Mouse (Mus musculus) bone marrow macrophage, adult 2 months (primary cell): ENCODE data around the gene Immp1l. TPM values are rescaled to one million over a fixed set of nuclear protein-coding genes. Genes with fewer than 3 reads are reported as not detected.

Source experiments
- H3K27ac ChIP-seq: 2 replicates; pipeline ENCODE4 v1.5.1; 2012; ENCODE audit warnings: low read depth, low read length; ENCODE audit not compliant: insufficient read depth
- H3K4me1 ChIP-seq: 2 replicates; pipeline ENCODE4 v1.6.1; 2012; ENCODE audit warnings: low read length; ENCODE audit not compliant: control insufficient read depth, insufficient read depth
- H3K4me3 ChIP-seq: 2 replicates; pipeline ENCODE4 v1.5.1; 2012; ENCODE audit warnings: mild to moderate bottlenecking, low read length, moderate library complexity; ENCODE audit not compliant: insufficient read depth
- CTCF ChIP-seq: IDR thresholded peaks from 2 replicates; pipeline ENCODE4 v1.5.1; 2012; ENCODE audit warnings: low read depth, mild to moderate bottlenecking, low read length, moderate library complexity
- POLR2A ChIP-seq: IDR thresholded peaks from 2 replicates; pipeline ENCODE4 v1.6.1; 2012; ENCODE audit warnings: mild to moderate bottlenecking, low read depth, low read length, borderline replicate concordance
- polyA plus RNA-seq: library from polyadenylated mRNA; stranded (reverse); fragments of >200 nt; gene quantifications from 2 replicates; pipeline ENCODE4 v1.2.4, GENCODE M21; 2012; ENCODE audit not compliant: missing spikeins, insufficient read depth, insufficient read length

The Immp1l gene
- 22.0 and 29.8 TPM in 2 replicates for polyA plus RNA-seq

- Histone ChIP-seq H3K27ac (no peak within 1 kb of the TSS), H3K4me1 (no peaks in the 10 kb centered on the region), H3K4me3 (peak within 1 kb of the TSS; percentile 91)
- no peak for TF ChIP-seq POLR2A
Observed at GRCm38 (mm10) chr2:105903896-105904756, at the start of gene Immp1l, which contains the start of gene Elp4. Gene Immp1l, plus strand, starts transcription at chr2:105904638. Gene Elp4, minus strand, starts transcription at chr2:105904564.

DNA sequence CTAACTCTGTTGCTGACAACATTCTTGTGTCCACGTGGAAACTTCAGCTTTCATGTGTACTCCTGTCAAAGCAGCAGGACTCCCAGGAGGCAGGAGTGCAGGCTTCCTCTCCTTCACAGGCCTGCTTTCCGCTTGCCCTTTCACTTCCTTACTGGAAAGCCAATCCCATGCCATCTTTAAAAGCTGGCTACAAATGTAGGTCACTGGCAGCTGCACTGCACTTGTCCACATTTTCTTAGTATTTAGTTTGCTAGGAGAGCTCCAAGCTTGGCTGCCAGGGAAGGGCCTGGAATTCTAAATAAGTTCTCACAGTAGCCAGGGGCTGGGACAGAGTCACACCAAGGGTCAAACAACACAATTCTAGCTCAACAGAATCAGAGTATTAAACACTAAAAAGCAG is 49.7 kb upstream of the Immp1l start:
- TF ChIP-seq POLR2A, result no peak
- no peak for TF ChIP-seq CTCF
- Histone ChIP-seq H3K27ac (no peak overlapping the region), H3K4me3 (no peak overlapping the region), H3K4me1 (no peaks in the 10 kb centered on the region)

- H3K27ac ChIP-seq, result no peak overlapping the region
- no peaks in the 10 kb centered on the region for H3K4me1 ChIP-seq
- no peak for TF ChIP-seq CTCF
- TF ChIP-seq POLR2A, result no peak
- no peak overlapping the region for H3K4me3 ChIP-seq
Observed at GRCm38 (mm10) chr2:105873403-105873802, 31.0 kb upstream of the Immp1l start.

DNA sequence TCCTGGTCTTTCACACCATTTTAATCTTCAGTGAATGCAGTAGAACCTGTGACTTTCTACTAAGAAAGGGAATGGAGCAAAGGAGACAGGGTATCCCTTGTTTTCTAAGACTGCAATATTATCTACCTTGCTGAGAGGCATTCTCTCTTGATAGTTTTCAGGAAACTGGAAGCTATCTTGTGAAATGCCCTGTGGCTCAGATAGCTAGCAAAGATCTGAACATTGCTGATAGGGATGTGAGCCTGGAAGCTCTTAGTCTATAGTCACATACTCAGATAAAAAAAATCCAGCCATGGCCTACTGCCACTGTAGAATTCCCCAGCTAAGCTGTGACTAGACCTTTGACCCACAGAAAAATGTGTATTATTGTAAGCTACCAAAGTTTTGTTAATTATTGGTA is 13.6 kb upstream of the Immp1l start:
- H3K27ac ChIP-seq, result no peak overlapping the region
- no peaks in the 10 kb centered on the region for H3K4me1 ChIP-seq
- TF ChIP-seq CTCF, result no peak
- H3K4me3 ChIP-seq, result no peak overlapping the region

- H3K4me1 ChIP-seq, result no peaks in the 10 kb centered on the region
- H3K4me3 ChIP-seq, result peak overlapping the region; percentile 91
- H3K27ac ChIP-seq, result no peak overlapping the region
- peak; percentile 6; the same call in 1 of the 2 replicates for TF ChIP-seq CTCF
- no peak for TF ChIP-seq POLR2A
Observed at GRCm38 (mm10) chr2:105904757-105905146, 314 bp downstream of the Immp1l start.

- no peak overlapping the region for H3K27ac ChIP-seq
- TF ChIP-seq POLR2A (no peak), CTCF (no peak)
Observed at GRCm38 (mm10) chr2:105908351-105908750, 3.9 kb downstream of the Immp1l start.

GRCm38 (mm10) chr2:105910611-105911010 is 6.2 kb downstream of the Immp1l start:
- H3K4me1 ChIP-seq, result no peaks in the 10 kb centered on the region
- no peak overlapping the region for H3K4me3 ChIP-seq
- no peak overlapping the region for H3K27ac ChIP-seq
- TF ChIP-seq CTCF (no peak), POLR2A (no peak)

More at GRCm38 (mm10) chr2:105908351-105908750, 3.9 kb downstream of the Immp1l start:
- no peaks in the 10 kb centered on the region for H3K4me1 ChIP-seq
- no peak overlapping the region for H3K4me3 ChIP-seq

GRCm38 (mm10) chr2:105913655-105914366 is 9.4 kb downstream of the Immp1l start:
- Histone ChIP-seq H3K4me1 (peaks cover 4% of the 10 kb centered on the region), H3K4me3 (no peak overlapping the region), H3K27ac (no peak overlapping the region)
- TF ChIP-seq CTCF, result no peak
- no peak for TF ChIP-seq POLR2A

- TF ChIP-seq POLR2A (no peak), CTCF (no peak)
- no peak overlapping the region for H3K27ac ChIP-seq
- no peak overlapping the region for H3K4me3 ChIP-seq
- H3K4me1 ChIP-seq, result peaks cover 4% of the 10 kb centered on the region
Observed at GRCm38 (mm10) chr2:105916671-105917070, 12.2 kb downstream of the Immp1l start.
